Mouse (Mus musculus) bone marrow macrophage, adult 2 months (primary cell): Measurements from ENCODE around the gene Oprm1.

ENCODE experiments used
- CTCF ChIP-seq: IDR thresholded peaks from 2 replicates; pipeline ENCODE4 v1.5.1; 2012; ENCODE audit warnings: low read depth, mild to moderate bottlenecking, low read length, moderate library complexity
- POLR2A ChIP-seq: IDR thresholded peaks from 2 replicates; pipeline ENCODE4 v1.6.1; 2012; ENCODE audit warnings: mild to moderate bottlenecking, low read depth, low read length, borderline replicate concordance

DNA sequence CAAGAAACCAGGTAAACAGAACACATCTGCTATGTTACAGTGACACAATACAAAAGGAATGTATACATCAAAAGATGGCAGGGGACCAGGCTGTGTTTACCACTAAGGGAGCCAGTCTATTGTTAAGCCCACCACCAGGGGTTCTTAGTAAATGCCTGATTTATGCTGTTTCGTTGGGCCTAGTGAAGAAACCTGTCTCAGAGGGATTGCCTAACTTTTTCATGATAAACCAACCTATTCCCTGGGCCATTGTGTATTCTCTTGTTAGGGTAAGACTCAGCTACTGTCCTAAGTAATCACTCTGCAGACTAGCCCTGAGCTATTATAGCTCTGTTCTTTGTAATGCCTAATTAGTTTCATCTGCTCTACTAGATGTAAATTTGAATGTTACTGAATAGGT lies 62.3 kb downstream of the Oprm1 start:
- TF ChIP-seq CTCF (no peak), POLR2A (no peak)
